Comparison of ENCODE assay signal across 7 mouse cellular contexts in the genomic region with DNA sequence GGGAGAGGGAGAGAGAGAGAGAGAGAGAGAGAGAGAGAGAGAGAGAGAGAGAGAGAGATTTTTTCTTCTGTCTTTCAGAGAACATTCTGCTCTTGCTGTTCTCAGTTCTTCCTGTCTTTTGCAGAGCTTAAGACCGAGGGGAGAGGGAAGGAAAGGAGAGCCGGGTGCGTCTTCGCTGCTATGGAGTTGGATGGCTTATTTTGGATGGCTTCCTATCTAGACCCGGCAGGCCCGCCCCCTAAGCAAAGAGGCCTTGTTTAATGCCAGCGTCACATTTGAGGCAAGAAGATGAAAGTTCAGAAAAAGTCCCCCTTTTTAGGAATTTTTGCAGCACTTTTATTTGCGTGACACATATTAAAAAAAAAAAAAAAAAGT. TPM values are rescaled to one million over a fixed set of nuclear protein-coding genes. Genes with fewer than 3 reads are reported as not detected.
DNase-seq lines count a peak whose midpoint lies in the region; ATAC-seq and TF ChIP-seq lines count a peak whose summit lies in the region.

No protein-coding gene starts in this region.

- no peak overlapping the region; the same call in 1 of the 2 replicates for H3K4me3 ChIP-seq in ES-Bruce4 (ENCODE audit: low read depth, low read length)
- 0 out of 2 replicates have a peak overlapping the region, but pooled peaks have one; percentile 14 for H3K4me3 ChIP-seq in heart, embryonic 11.5 days (ENCODE audit: low read depth, low read length)
- H3K4me3 ChIP-seq in limb, embryonic 10.5 days = peak overlapping the region; percentile 54
- H3K4me3 ChIP-seq in midbrain, embryonic 12.5 days = peak overlapping the region; percentile 37; the same call in 1 of the 2 replicates

- H3K27me3 ChIP-seq in ES-Bruce4 (ENCODE audit: control insufficient read depth, insufficient read depth, low read length, poor library complexity, severe bottlenecking) = no peaks in the 10 kb centered on the region
- no peaks in the 10 kb centered on the region for H3K27me3 ChIP-seq in heart, embryonic 11.5 days (ENCODE audit: control insufficient read depth, insufficient read depth, low read length)
- no peaks in the 10 kb centered on the region for H3K27me3 ChIP-seq in limb, embryonic 10.5 days (ENCODE audit: low read depth, poor library complexity, severe bottlenecking)
- no peaks in the 10 kb centered on the region for H3K27me3 ChIP-seq in midbrain, embryonic 12.5 days

- TF ChIP-seq CTCF in ES-Bruce4 (IDR thresholded peaks at IDR 0.05; ENCODE audit: low read depth, low read length) = no peak

- no peak for DNase-seq in limb, embryonic 10.5 days (ENCODE audit: low spot score)
- no peak for DNase-seq in urinary bladder, postnatal 25 days (ENCODE audit: low spot score)
- no peak for DNase-seq in gastrocnemius, postnatal 4 days (ENCODE audit: low spot score in 2 of 2)

- peak overlapping the region; percentile 66 for H3K9ac ChIP-seq in ES-Bruce4 (ENCODE audit: low read depth, poor library complexity, severe bottlenecking)
- H3K9ac ChIP-seq in heart, embryonic 11.5 days (ENCODE audit: low read depth, low read length) = no peak overlapping the region
- peak overlapping the region; percentile 35 for H3K9ac ChIP-seq in midbrain, embryonic 12.5 days (replicated peaks)

- ATAC-seq in CD4-positive, CD25-positive, alpha-beta regulatory T cell, adult 4 months = peak; percentile 7
- no peak for ATAC-seq in heart, embryonic 11.5 days (replicated peaks; ENCODE audit: insufficient number of reproducible peaks, low FRiP score, low TSS enrichment)
- 0 out of 2 replicates have a peak, but pooled peaks have one; percentile 9 for ATAC-seq in midbrain, embryonic 12.5 days (ENCODE audit: low FRiP score, low read depth)

- 8% methylated on average over 8 of the region's 8 CpGs for WGBS in heart, embryonic 11.5 days (ENCODE audit: insufficient replicate concordance)
- 24% methylated on average over 8 of the region's 8 CpGs for WGBS in limb, embryonic 10.5 days
- WGBS in midbrain, embryonic 12.5 days = 10% methylated on average over 8 of the region's 8 CpGs

- H3K36me3 ChIP-seq in ES-Bruce4 (ENCODE audit: control insufficient read depth, insufficient read depth, low read length, poor library complexity, severe bottlenecking) = no peaks in the 10 kb centered on the region
- H3K36me3 ChIP-seq in heart, embryonic 11.5 days (ENCODE audit: control insufficient read depth, insufficient read depth, low read length) = no peaks in the 10 kb centered on the region
- no peaks in the 10 kb centered on the region for H3K36me3 ChIP-seq in limb, embryonic 10.5 days
- no peaks in the 10 kb centered on the region for H3K36me3 ChIP-seq in midbrain, embryonic 12.5 days

- no peak for TF ChIP-seq EP300 in ES-Bruce4 (IDR thresholded peaks at IDR 0.05; ENCODE audit: insufficient read depth, low read depth, low read length)

- H3K4me1 ChIP-seq in ES-Bruce4 (ENCODE audit: control insufficient read depth, insufficient read depth, low read length) = peaks cover 2% of the 10 kb centered on the region
- peaks cover 31% of the 10 kb centered on the region for H3K4me1 ChIP-seq in heart, embryonic 11.5 days (ENCODE audit: control insufficient read depth, insufficient read depth, low read length)
- H3K4me1 ChIP-seq in limb, embryonic 10.5 days = peaks cover 42% of the 10 kb centered on the region
- peaks cover 37% of the 10 kb centered on the region for H3K4me1 ChIP-seq in midbrain, embryonic 12.5 days

- peak overlapping the region; percentile 80 for H3K27ac ChIP-seq in ES-Bruce4 (ENCODE audit: insufficient read depth, low read length)
- H3K27ac ChIP-seq in heart, embryonic 11.5 days (ENCODE audit: low read depth, low read length) = peak overlapping the region; percentile 62
- H3K27ac ChIP-seq in limb, embryonic 10.5 days = peak overlapping the region; percentile 76
- peak overlapping the region; percentile 89 for H3K27ac ChIP-seq in midbrain, embryonic 12.5 days (replicated peaks)

- peak overlapping the region; percentile 59 for H3K4me2 ChIP-seq in heart, embryonic 11.5 days
- H3K4me2 ChIP-seq in midbrain, embryonic 12.5 days (replicated peaks) = peak overlapping the region; percentile 54

- H3K9me3 ChIP-seq in ES-Bruce4 (replicated peaks; ENCODE audit: control insufficient read depth, insufficient read depth, low read length, poor library complexity, severe bottlenecking) = no peaks in the 10 kb centered on the region
- H3K9me3 ChIP-seq in heart, embryonic 11.5 days (replicated peaks; ENCODE audit: control insufficient read depth, low read length) = no peaks in the 10 kb centered on the region
- H3K9me3 ChIP-seq in limb, embryonic 10.5 days (replicated peaks) = no peaks in the 10 kb centered on the region
- H3K9me3 ChIP-seq in midbrain, embryonic 12.5 days = no peaks in the 10 kb centered on the region

- no peak for TF ChIP-seq POLR2A in ES-Bruce4 (IDR thresholded peaks at IDR 0.05; ENCODE audit: insufficient read depth, low read length)

RNA-seq across cellular contexts. Expression of a gene that starts 30.0 kb away (rescaled TPM):
- polyA plus RNA-seq in CD4-positive, CD25-positive, alpha-beta regulatory T cell, adult 4 months (2017; shearing (Covaris generic)) = 10 to 100 TPM; 49.1 to 64.4 TPM
- polyA plus RNA-seq in ES-Bruce4 (2011; ENCODE audit: insufficient read depth, insufficient read length, low read depth, missing spikeins) = 79.1 and 93.9 TPM in 2 replicates
- 84.7 and 88.8 TPM in 2 replicates for polyA plus RNA-seq in heart, embryonic 11.5 days (2014; fragmentation: Nextera tagmentation; extraction: Ambion mirVana)
- polyA plus RNA-seq in limb, embryonic 10.5 days (2016; fragmentation: Nextera tagmentation; extraction: Ambion mirVana) = 40.4 and 46.7 TPM in 2 replicates
- polyA plus RNA-seq in midbrain, embryonic 12.5 days (2016; fragmentation: Nextera tagmentation; extraction: Ambion mirVana) = 64.0 and 65.8 TPM in 2 replicates
- total RNA-seq in gastrocnemius, postnatal 4 days (2021) = 100 to 1,000 TPM; 107 to 122 TPM
